Mouse (Mus musculus): ENCODE results near the gene Tbcd. TPM values are rescaled to one million over a fixed set of nuclear protein-coding genes. Genes with fewer than 3 reads are reported as not detected.

The Tbcd gene
- total RNA-seq, 1 experiment: 68.6 TPM

GRCm38 (mm10) chr11:121545398-121546034 is 93.8 kb downstream of the Tbcd start:
- TF ChIP-seq MAFK (IDR thresholded peaks at IDR 0.05; ENCODE audit: insufficient read depth, low read depth, low read length) (no peak), ZC3H11A (IDR thresholded peaks at IDR 0.05; ENCODE audit: borderline replicate concordance, low read depth, low read length) (no peak), CHD2 (IDR thresholded peaks at IDR 0.05; ENCODE audit: low read depth, low read length) (no peak), HCFC1 (IDR thresholded peaks at IDR 0.05; ENCODE audit: borderline replicate concordance, insufficient read depth, low read length) (no peak), ZNF384 (IDR thresholded peaks at IDR 0.05; ENCODE audit: low read depth, low read length) (no peak)
- Histone ChIP-seq H3K9me3 (ENCODE audit: control insufficient read depth, insufficient read depth, low read depth, low read length) (no peaks in the 10 kb centered on the region), H3K9ac (ENCODE audit: insufficient read depth, low read depth, low read length, poor library complexity, severe bottlenecking) (no peak overlapping the region), H3K27ac (ENCODE audit: insufficient read depth, low read depth, low read length, poor library complexity, severe bottlenecking) (no peak overlapping the region), H3K36me3 (ENCODE audit: control insufficient read depth, insufficient read depth, low read length, poor library complexity, severe bottlenecking) (no peaks in the 10 kb centered on the region; the same call in 1 of the 2 replicates), H3K4me1 (ENCODE audit: control insufficient read depth in 2 of 2, insufficient read depth in 2 of 2, low read length in 2 of 2, poor library complexity in 1 of 2) (peaks cover 0 to 13% of the 10 kb centered on the region in 2 experiments; a peak in 1 of 4 replicates), H3K4me3 (ENCODE audit: insufficient read depth in 1 of 2, low read depth in 1 of 2, low read length in 2 of 2, poor library complexity in 1 of 2, severe bottlenecking in 1 of 2) (no peak overlapping the region)
- in situ Hi-C loops (cut with MboI; ENCODE audit: low sequenced_read_pairs in 2 of 2, unreplicated experiment in 2 of 2): no loop called here
- no peak for DNase-seq (ENCODE audit: low read depth, low spot score)

GRCm38 (mm10) chr11:121547234-121547633 is 95.5 kb downstream of the Tbcd start:
- Histone ChIP-seq H3K36me3 (ENCODE audit: control insufficient read depth, insufficient read depth, low read length, poor library complexity, severe bottlenecking) (peaks cover 2% of the 10 kb centered on the region; the same call in 1 of the 2 replicates), H3K9ac (ENCODE audit: insufficient read depth, low read depth, low read length, poor library complexity, severe bottlenecking) (no peak overlapping the region), H3K9me3 (ENCODE audit: control insufficient read depth, insufficient read depth, low read depth, low read length) (no peaks in the 10 kb centered on the region), H3K4me3 (ENCODE audit: insufficient read depth in 1 of 2, low read depth in 1 of 2, low read length in 2 of 2, poor library complexity in 1 of 2, severe bottlenecking in 1 of 2) (no peak overlapping the region), H3K4me1 (ENCODE audit: control insufficient read depth in 2 of 2, insufficient read depth in 2 of 2, low read length in 2 of 2, poor library complexity in 1 of 2) (peaks cover 0 to 13% of the 10 kb centered on the region in 2 experiments; a peak in 1 of 4 replicates), H3K27ac (ENCODE audit: insufficient read depth, low read depth, low read length, poor library complexity, severe bottlenecking) (no peak overlapping the region)
- no peak for TF ChIP-seq HCFC1 (IDR thresholded peaks at IDR 0.05; ENCODE audit: borderline replicate concordance, insufficient read depth, low read length)
- no peak for TF ChIP-seq ZNF384 (IDR thresholded peaks at IDR 0.05; ENCODE audit: low read depth, low read length)
- no peak for TF ChIP-seq CHD2 (IDR thresholded peaks at IDR 0.05; ENCODE audit: low read depth, low read length)
- TF ChIP-seq ZC3H11A (IDR thresholded peaks at IDR 0.05; ENCODE audit: borderline replicate concordance, low read depth, low read length): no peak
- TF ChIP-seq MAFK (IDR thresholded peaks at IDR 0.05; ENCODE audit: insufficient read depth, low read depth, low read length): no peak
- in situ Hi-C loops (cut with MboI; ENCODE audit: low sequenced_read_pairs in 2 of 2, unreplicated experiment in 2 of 2): no loop called here
- DNase-seq (ENCODE audit: low read depth, low spot score): no peak

GRCm38 (mm10) chr11:121547925-121548324 is 96.2 kb downstream of the Tbcd start:
- TF ChIP-seq MAFK (IDR thresholded peaks at IDR 0.05; ENCODE audit: insufficient read depth, low read depth, low read length): no peak
- no peak for TF ChIP-seq CHD2 (IDR thresholded peaks at IDR 0.05; ENCODE audit: low read depth, low read length)
- TF ChIP-seq ZC3H11A (IDR thresholded peaks at IDR 0.05; ENCODE audit: borderline replicate concordance, low read depth, low read length): no peak
- no peak for TF ChIP-seq ZNF384 (IDR thresholded peaks at IDR 0.05; ENCODE audit: low read depth, low read length)
- no peak for TF ChIP-seq HCFC1 (IDR thresholded peaks at IDR 0.05; ENCODE audit: borderline replicate concordance, insufficient read depth, low read length)
- Histone ChIP-seq H3K27ac (ENCODE audit: insufficient read depth, low read depth, low read length, poor library complexity, severe bottlenecking) (no peak overlapping the region), H3K4me3 (ENCODE audit: insufficient read depth in 1 of 2, low read depth in 1 of 2, low read length in 2 of 2, poor library complexity in 1 of 2, severe bottlenecking in 1 of 2) (no peak overlapping the region), H3K9ac (ENCODE audit: insufficient read depth, low read depth, low read length, poor library complexity, severe bottlenecking) (no peak overlapping the region), H3K4me1 (ENCODE audit: control insufficient read depth in 2 of 2, insufficient read depth in 2 of 2, low read length in 2 of 2, poor library complexity in 1 of 2) (peaks cover 0 to 13% of the 10 kb centered on the region in 2 experiments; a peak in 1 of 4 replicates), H3K9me3 (ENCODE audit: control insufficient read depth, insufficient read depth, low read depth, low read length) (no peaks in the 10 kb centered on the region), H3K36me3 (ENCODE audit: control insufficient read depth, insufficient read depth, low read length, poor library complexity, severe bottlenecking) (peaks cover 2% of the 10 kb centered on the region; the same call in 1 of the 2 replicates)
- in situ Hi-C loops (cut with MboI; ENCODE audit: low sequenced_read_pairs in 2 of 2, unreplicated experiment in 2 of 2): no loop called here
- DNase-seq (ENCODE audit: low read depth, low spot score): no peak

- Histone ChIP-seq H3K4me1 (ENCODE audit: control insufficient read depth in 2 of 2, insufficient read depth in 2 of 2, low read length in 2 of 2, poor library complexity in 1 of 2) (0 out of 4 replicates have a peak, but pooled peaks cover 0 to 3% of the 10 kb centered on the region in 2 experiments), H3K9ac (ENCODE audit: insufficient read depth, low read depth, low read length, poor library complexity, severe bottlenecking) (no peak overlapping the region), H3K27ac (ENCODE audit: insufficient read depth, low read depth, low read length, poor library complexity, severe bottlenecking) (no peak overlapping the region), H3K4me3 (ENCODE audit: insufficient read depth in 1 of 2, low read depth in 1 of 2, low read length in 2 of 2, poor library complexity in 1 of 2, severe bottlenecking in 1 of 2) (no peak overlapping the region), H3K9me3 (ENCODE audit: control insufficient read depth, insufficient read depth, low read depth, low read length) (no peaks in the 10 kb centered on the region), H3K36me3 (ENCODE audit: control insufficient read depth, insufficient read depth, low read length, poor library complexity, severe bottlenecking) (peaks cover 2% of the 10 kb centered on the region; the same call in 1 of the 2 replicates)
- no peak for DNase-seq (ENCODE audit: low read depth, low spot score)
- TF ChIP-seq HCFC1 (IDR thresholded peaks at IDR 0.05; ENCODE audit: borderline replicate concordance, insufficient read depth, low read length) (no peak), MAFK (IDR thresholded peaks at IDR 0.05; ENCODE audit: insufficient read depth, low read depth, low read length) (no peak), ZC3H11A (IDR thresholded peaks at IDR 0.05; ENCODE audit: borderline replicate concordance, low read depth, low read length) (no peak), CHD2 (IDR thresholded peaks at IDR 0.05; ENCODE audit: low read depth, low read length) (no peak), ZNF384 (IDR thresholded peaks at IDR 0.05; ENCODE audit: low read depth, low read length) (no peak)
- in situ Hi-C loops (cut with MboI; ENCODE audit: low sequenced_read_pairs in 2 of 2, unreplicated experiment in 2 of 2): no loop called here
Measured at GRCm38 (mm10) chr11:121548996-121549842, 97.5 kb downstream of the Tbcd start.

All from ES-E14 (cell line).